Comparison of ENCODE assay signal across 8 mouse cellular contexts in genomic region chr6:85410771-85411273, GRCm38 (mm10). TPM values are rescaled to one million over a fixed set of nuclear protein-coding genes. Genes with fewer than 3 reads are reported as not detected.
DNase-seq lines count a peak whose midpoint lies in the region; ATAC-seq lines count a peak whose summit lies in the region.

No protein-coding gene starts in this region.

- H3K36me3 ChIP-seq in limb, embryonic 12.5 days = no peaks in the 10 kb centered on the region
- no peaks in the 10 kb centered on the region for H3K36me3 ChIP-seq in midbrain, embryonic 14.5 days (ENCODE audit: control insufficient read depth, insufficient read depth, low read length)

- no peaks in the 10 kb centered on the region for H3K9me3 ChIP-seq in limb, embryonic 12.5 days
- H3K9me3 ChIP-seq in midbrain, embryonic 14.5 days (ENCODE audit: control insufficient read depth, low read length) = no peaks in the 10 kb centered on the region

- WGBS in limb, embryonic 12.5 days = 11% methylated on average over 13 of the region's 13 CpGs
- WGBS in midbrain, embryonic 14.5 days = 8% methylated on average over 13 of the region's 13 CpGs

- peaks cover 6% of the 10 kb centered on the region for H3K4me1 ChIP-seq in limb, embryonic 12.5 days (replicated peaks)
- H3K4me1 ChIP-seq in midbrain, embryonic 14.5 days (ENCODE audit: control insufficient read depth, insufficient read depth, low read length) = peaks cover 10% of the 10 kb centered on the region; the same call in 1 of the 2 replicates

- DNase-seq in right cerebral cortex, adult 18-20 months = peak; percentile 33
- no peak for DNase-seq in right cerebral cortex, postnatal 36 days (ENCODE audit: low spot score in 2 of 2)
- DNase-seq in cerebellum, postnatal 14 days = peak; percentile 60 to 63
- peak; percentile 31 for DNase-seq in gastrocnemius, postnatal 25 days
- DNase-seq in induced T-regulatory cell, adult 2 months (ENCODE audit: low read depth) = peak; percentile 55
- DNase-seq in midbrain, embryonic 14.5 days = peak; percentile 93
- DNase-seq in telencephalon, adult 2 months (ENCODE audit: low read depth, low spot score) = peak; percentile 41

- H3K9ac ChIP-seq in limb, embryonic 12.5 days (replicated peaks) = no peak overlapping the region
- no peak overlapping the region for H3K9ac ChIP-seq in midbrain, embryonic 14.5 days (replicated peaks; ENCODE audit: low read length)

- peak; percentile 46; the same call in 1 of the 2 replicates for ATAC-seq in limb, embryonic 12.5 days (ENCODE audit: insufficient number of reproducible peaks, insufficient read depth, low FRiP score, low TSS enrichment, low read depth)
- ATAC-seq in midbrain, embryonic 14.5 days (ENCODE audit: low FRiP score, low TSS enrichment) = peak; percentile 78

- no peak overlapping the region for H3K4me3 ChIP-seq in limb, embryonic 12.5 days (replicated peaks)
- no peak overlapping the region for H3K4me3 ChIP-seq in midbrain, embryonic 14.5 days (replicated peaks; ENCODE audit: low read depth, low read length)

- no peak overlapping the region for H3K4me2 ChIP-seq in limb, embryonic 12.5 days
- H3K4me2 ChIP-seq in midbrain, embryonic 14.5 days (ENCODE audit: low read length) = 0 out of 2 replicates have a peak overlapping the region, but pooled peaks have one; percentile 16

- peaks cover 56% of the 10 kb centered on the region for H3K27me3 ChIP-seq in limb, embryonic 12.5 days
- H3K27me3 ChIP-seq in midbrain, embryonic 14.5 days (ENCODE audit: control insufficient read depth, insufficient read depth, low read length) = peaks cover 18% of the 10 kb centered on the region

- H3K27ac ChIP-seq in limb, embryonic 12.5 days = no peak overlapping the region
- no peak overlapping the region for H3K27ac ChIP-seq in midbrain, embryonic 14.5 days (replicated peaks; ENCODE audit: low read depth, low read length)

RNA-seq across cellular contexts. Expression of gene Noto, which starts 12.9 kb away (rescaled TPM):
- not detected for total RNA-seq in gastrocnemius, postnatal 25 days (2021)
- not detected in 2 replicates for polyA plus RNA-seq in limb, embryonic 12.5 days (2016; fragmentation: Nextera tagmentation; extraction: Ambion mirVana)
- polyA plus RNA-seq in midbrain, embryonic 14.5 days (2014; fragmentation: Nextera tagmentation; extraction: Ambion mirVana) = not detected in 2 replicates

RNA-seq across cellular contexts. Expression of gene Smyd5, which starts 21.0 kb away (rescaled TPM):
- 1 to 10 TPM; 5.8 to 6.1 TPM for total RNA-seq in gastrocnemius, postnatal 25 days (2021)
- polyA plus RNA-seq in limb, embryonic 12.5 days (2016; fragmentation: Nextera tagmentation; extraction: Ambion mirVana) = 65.2 and 66.2 TPM in 2 replicates
- 54.0 and 55.9 TPM in 2 replicates for polyA plus RNA-seq in midbrain, embryonic 14.5 days (2014; fragmentation: Nextera tagmentation; extraction: Ambion mirVana)

RNA-seq across cellular contexts. Expression of gene Rab11fip5, which starts 36.4 kb away (rescaled TPM):
- total RNA-seq in gastrocnemius, postnatal 25 days (2021) = 10 to 100 TPM; 22.7 to 26.5 TPM
- 9.8 and 11.4 TPM in 2 replicates for polyA plus RNA-seq in limb, embryonic 12.5 days (2016; fragmentation: Nextera tagmentation; extraction: Ambion mirVana)
- 15.0 and 15.7 TPM in 2 replicates for polyA plus RNA-seq in midbrain, embryonic 14.5 days (2014; fragmentation: Nextera tagmentation; extraction: Ambion mirVana)

RNA-seq across cellular contexts. Expression of gene Cct7, which starts 40.5 kb away (rescaled TPM):
- total RNA-seq in gastrocnemius, postnatal 25 days (2021) = 100 to 1,000 TPM; 108 to 109 TPM
- polyA plus RNA-seq in limb, embryonic 12.5 days (2016; fragmentation: Nextera tagmentation; extraction: Ambion mirVana) = 557 and 572 TPM in 2 replicates
- polyA plus RNA-seq in midbrain, embryonic 14.5 days (2014; fragmentation: Nextera tagmentation; extraction: Ambion mirVana) = 589 and 591 TPM in 2 replicates

RNA-seq across cellular contexts. Expression of gene Pradc1, which starts 40.9 kb away (rescaled TPM):
- total RNA-seq in gastrocnemius, postnatal 25 days (2021) = 10 to 100 TPM; 12.4 to 14.6 TPM
- polyA plus RNA-seq in limb, embryonic 12.5 days (2016; fragmentation: Nextera tagmentation; extraction: Ambion mirVana) = 25.7 and 31.4 TPM in 2 replicates
- 15.0 and 18.5 TPM in 2 replicates for polyA plus RNA-seq in midbrain, embryonic 14.5 days (2014; fragmentation: Nextera tagmentation; extraction: Ambion mirVana)

Comparison
In these comparisons a context has a peak if more than half of its experiments do, and no peak if none do; other contexts are left out.
1. DNase-seq: peak in right cerebral cortex, adult 18-20 months (single experiment), cerebellum, postnatal 14 days (2 of 2), gastrocnemius, postnatal 25 days (single experiment), induced T-regulatory cell, adult 2 months (single experiment), midbrain, embryonic 14.5 days (single experiment) and telencephalon, adult 2 months (single experiment); none in right cerebral cortex, postnatal 36 days (0 of 2).